Mouse (Mus musculus) neural tube, embryonic 10.5 days (tissue): ENCODE data around the gene Lrrtm3.

Experiments used
- DNase-seq: peaks from one replicate; pipeline ENCODE4 v3.0.0-alpha.2; 2017; ENCODE audit warnings: low spot score; ENCODE audit errors: extremely low spot score

The Lrrtm3 gene

GRCm38 (mm10) chr10:64089680-64090460 is at the start of gene Lrrtm3:
Gene Lrrtm3, minus strand, starts transcription at chr10:64090277.
- peak; percentile 73 for DNase-seq

DNA sequence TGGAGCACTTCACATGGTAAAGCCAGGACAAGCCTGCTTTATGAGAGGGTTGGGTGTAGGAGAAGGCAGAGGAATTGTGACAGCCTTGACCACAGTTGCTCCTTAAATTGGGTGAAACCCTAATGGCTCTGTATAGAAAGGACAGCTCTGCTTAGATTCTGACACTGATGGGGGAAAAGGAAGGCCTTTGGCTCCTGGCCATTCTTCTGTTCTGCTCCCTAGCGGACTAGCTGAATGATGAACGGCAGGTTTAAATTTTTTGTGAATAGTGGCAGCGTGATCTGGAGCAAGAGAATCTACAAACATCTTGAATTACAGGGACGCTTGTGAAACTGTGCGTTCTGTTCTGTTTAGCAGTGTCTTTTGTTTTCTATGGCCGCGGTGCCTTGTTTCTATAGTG is 45.4 kb upstream of the Lrrtm3 start:
- DNase-seq: no peak

- no peak for DNase-seq
These were observed 43.4 kb upstream of the Lrrtm3 start for GRCm38 (mm10) chr10:64133461-64133860.

DNA sequence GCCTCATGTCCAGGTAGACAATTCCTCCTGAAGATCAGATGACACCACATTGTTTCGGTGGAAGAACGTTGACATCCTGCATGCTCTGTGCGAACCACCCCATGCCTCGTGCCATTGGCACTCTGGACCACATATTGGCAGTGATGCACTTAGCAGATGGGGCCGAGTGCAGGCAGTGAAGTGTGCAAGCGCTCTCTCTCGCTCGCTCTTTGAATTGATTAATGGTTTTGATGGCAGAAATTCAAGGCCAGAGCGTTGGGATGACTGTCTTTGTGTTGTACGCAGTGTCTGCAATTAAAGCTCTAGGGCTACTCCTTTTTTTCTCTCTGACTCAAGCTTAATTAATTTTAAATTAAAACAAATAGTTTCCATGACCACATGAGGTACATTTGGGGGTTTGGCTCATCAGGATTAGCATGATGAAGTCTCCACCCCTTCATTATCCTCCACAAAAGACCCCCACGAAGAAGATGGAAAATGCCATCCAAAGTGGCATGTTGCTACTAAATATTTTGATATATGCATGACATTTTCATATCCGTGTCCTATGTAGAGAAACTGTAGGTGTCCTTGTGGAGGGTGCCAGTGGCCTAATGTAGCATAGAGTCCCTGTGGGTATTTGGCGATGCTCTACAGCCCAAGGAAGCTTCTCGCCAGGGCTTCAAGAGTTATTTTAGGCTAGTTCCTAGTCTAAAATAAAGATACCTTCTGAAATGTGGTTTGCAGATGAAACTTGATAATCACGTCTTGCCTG is 40.5 kb upstream of the Lrrtm3 start:
- no peak for DNase-seq

DNA sequence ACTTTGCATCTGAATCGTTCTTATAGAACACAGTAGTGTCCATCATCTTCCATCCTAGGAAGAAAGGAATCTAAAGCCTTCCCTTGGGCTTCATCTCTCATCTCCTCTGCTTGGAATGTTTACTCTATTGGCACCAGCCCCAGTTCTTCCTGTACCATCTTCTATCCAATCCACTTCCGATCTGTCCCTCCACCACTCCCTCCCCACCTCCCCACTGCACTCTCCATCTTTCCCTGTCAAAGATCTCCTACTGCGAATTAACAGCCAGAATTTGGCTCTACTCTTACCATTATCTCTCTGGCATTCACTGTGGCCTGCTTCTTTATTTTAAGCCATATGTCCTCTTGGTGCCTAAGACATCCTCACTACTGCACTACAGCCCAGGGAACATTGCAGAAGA is 28.8 kb upstream of the Lrrtm3 start:
- DNase-seq: no peak

DNA sequence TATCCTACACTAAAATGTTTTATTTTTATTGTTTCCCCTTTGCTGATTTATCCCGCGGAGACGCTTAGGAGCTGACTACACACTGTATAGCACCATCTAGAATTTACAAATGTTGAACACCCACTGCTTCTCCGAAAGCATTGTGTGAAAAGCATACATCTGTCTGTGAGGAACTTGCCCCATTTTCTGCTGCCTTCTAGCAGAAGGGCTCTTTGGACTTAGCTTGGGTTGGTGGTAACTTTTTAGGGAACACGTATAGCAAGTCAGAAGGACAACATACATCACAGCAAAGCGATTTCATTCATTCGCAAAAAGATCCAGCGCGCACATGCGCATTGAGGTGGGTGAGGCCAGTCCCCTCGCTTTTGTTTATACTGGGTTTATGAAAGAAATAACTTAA is 25.2 kb upstream of the Lrrtm3 start:
- no peak for DNase-seq

DNA sequence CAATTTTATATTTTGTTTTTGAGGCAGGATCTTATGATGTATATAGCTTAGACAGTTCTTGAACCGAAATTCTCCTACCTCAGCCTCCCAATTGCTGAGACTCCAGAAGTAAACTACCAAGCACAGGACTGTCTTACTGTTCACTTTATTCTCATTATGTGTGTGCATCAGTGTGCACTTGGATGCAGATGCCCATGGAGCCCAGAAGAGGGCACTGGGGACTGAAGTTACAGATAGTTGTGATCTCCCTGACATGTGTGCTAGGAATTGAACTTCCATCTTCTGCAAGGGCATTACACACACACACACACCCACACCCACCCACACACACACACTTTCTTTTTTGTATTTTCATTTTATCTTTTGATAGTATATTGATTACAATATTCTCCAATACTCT is 6.5 kb upstream of the Lrrtm3 start:
- no peak for DNase-seq

GRCm38 (mm10) chr10:64088774-64089460 is 1.2 kb downstream of the Lrrtm3 start:
- DNase-seq: peak; percentile 29

- peak; percentile 55 for DNase-seq
These were observed 1.9 kb downstream of the Lrrtm3 start for GRCm38 (mm10) chr10:64087936-64088773.

DNA sequence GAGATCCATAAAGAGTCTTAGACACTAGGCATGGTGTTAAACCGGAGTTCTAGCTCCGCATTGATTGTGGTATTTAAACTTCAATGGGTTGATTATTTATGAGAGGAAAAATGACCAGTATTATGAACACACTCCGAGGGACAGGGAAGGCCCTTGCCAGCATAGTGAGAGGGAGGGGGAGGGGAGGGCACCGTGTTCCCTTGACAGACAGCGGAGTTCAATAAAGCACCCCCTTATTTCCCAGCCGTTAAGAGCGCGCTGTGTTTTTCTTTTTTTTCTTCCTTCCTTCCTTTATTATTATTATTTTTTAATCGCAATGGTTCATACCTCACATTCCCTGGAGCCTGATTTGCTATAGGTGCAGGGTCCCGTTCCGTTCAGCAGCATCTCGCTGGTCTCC is 2.6 kb downstream of the Lrrtm3 start:
- DNase-seq: no peak

- peak; percentile 43 for DNase-seq
These were observed 3.3 kb downstream of the Lrrtm3 start for GRCm38 (mm10) chr10:64086567-64087391.

GRCm38 (mm10) chr10:64086183-64086566 is 3.9 kb downstream of the Lrrtm3 start:
- no peak for DNase-seq

- DNase-seq: no peak
These were observed 5.6 kb downstream of the Lrrtm3 start for GRCm38 (mm10) chr10:64084465-64084864.

DNA sequence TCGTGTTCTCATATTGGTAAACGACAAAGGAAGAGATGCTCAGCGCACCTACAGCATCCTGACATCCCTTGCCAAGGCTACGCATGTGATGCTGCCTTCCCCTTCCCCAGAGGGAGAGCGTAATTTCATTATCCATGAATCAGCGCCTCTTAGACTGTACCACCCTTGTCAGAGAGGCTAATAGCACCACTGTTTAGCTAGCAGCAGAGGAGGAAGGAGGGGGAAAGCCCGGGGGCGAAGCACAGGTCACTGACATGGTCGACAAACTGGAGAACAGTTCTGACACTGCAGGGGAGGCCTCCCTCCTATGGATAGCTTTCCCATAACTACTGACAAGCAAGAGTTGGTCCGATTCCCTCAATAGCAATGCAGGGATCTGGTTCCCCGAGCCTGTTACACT is 6.3 kb downstream of the Lrrtm3 start:
- no peak for DNase-seq

GRCm38 (mm10) chr10:64082345-64082744 is 7.7 kb downstream of the Lrrtm3 start:
- DNase-seq: no peak

DNA sequence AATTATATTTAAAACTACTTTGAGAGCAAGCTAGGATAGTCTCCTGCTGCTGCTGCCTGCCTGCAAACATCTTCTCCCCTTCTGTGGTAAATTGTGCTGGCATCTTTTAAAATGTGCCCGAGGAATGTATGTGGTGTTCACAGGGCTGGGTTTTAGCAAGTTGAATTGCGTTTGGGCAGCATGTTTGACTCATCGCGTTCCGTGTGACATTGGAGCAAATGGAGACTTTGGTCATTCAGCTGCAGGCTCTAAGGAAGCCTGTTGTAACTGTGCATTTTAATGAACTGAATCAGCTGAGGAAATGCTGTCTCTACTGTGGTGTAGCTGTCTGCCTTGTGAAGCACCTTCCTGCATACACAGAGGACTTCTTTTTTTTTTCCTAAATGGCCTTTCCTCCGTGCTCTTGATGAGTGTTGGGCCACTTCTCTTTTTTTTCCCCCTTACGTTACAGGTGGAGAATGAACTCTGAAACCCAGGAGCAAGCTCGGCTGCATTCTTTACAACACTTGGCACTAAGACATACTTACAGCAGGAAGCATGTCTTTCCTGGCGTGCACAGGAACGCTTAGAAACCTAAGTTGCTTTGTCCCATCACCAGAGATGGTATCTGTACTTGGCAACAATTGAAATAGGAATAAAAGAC is 13.5 kb downstream of the Lrrtm3 start:
- DNase-seq: no peak

- no peak for DNase-seq
These were observed 14.1 kb downstream of the Lrrtm3 start for GRCm38 (mm10) chr10:64075944-64076343.

DNA sequence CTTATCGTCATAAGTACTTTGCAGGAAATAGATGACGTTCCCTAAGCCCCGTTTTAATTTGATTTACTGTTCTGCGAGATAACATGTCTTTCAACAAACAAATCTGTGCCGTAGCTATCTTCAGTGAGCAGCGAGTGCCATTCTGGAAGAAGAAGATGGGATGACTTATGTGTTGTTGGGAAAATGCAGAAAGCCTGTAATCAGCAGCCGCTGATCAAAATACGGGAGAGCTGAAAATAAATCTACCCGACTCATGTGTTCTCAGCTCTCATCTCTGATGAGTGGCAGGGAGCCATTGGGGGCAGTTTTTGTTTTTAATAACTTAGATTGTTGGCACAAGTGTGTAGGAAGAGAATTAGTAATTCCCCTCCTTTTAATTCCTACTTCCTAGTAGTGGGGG is 26.4 kb downstream of the Lrrtm3 start:
- no peak for DNase-seq

- no peak for DNase-seq
These were observed 40.1 kb downstream of the Lrrtm3 start for GRCm38 (mm10) chr10:64049946-64050345.

DNA sequence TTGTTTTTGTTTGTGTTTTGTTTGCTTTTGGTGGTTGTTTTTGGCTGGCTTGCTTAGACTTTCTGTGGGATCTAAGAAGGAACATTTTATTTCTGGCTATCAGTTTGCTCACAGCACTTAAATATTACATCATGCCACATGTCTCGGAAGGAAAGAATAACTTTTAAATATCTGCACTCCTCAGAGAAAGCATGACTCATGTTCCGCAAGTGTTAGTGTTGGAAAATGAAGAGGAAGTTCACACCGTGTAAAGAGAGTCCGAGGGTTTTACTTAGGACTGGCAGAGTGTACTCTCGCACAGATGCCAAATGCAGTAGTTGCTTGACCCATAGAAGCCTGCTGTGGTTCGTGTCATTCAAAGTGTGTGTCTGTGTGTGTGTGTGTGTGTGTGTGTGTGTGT is 40.9 kb downstream of the Lrrtm3 start:
- DNase-seq: no peak
